Mouse (Mus musculus) urinary bladder, postnatal 25 days (tissue): Measurements from ENCODE around the gene Pskh1.

Experiments used
- DNase-seq: peaks from one replicate; pipeline ENCODE4 v3.0.0; 2022; ENCODE audit warnings: low spot score

Gene Pskh1

GRCm38 (mm10) chr8:105957813-105958212, 57.6 kb downstream of the Pskh1 start:
- no peak for DNase-seq

- DNase-seq: peak; percentile 76
These were observed 59.1 kb downstream of the Pskh1 start for GRCm38 (mm10) chr8:105959350-105959749.

- DNase-seq: no peak
These were observed 60.9 kb downstream of the Pskh1 start for GRCm38 (mm10) chr8:105961101-105961500.

GRCm38 (mm10) chr8:105961536-105961935, 61.3 kb downstream of the Pskh1 start:
- no peak for DNase-seq

GRCm38 (mm10) chr8:105964506-105965265, 64.4 kb downstream of the Pskh1 start:
- no peak for DNase-seq

GRCm38 (mm10) chr8:105965266-105965904, 65.1 kb downstream of the Pskh1 start:
- peak; percentile 48 for DNase-seq

- peak; percentile 72 for DNase-seq
These were observed 65.7 kb downstream of the Pskh1 start, which contains the start of gene Slc12a4 for GRCm38 (mm10) chr8:105965905-105966341. Gene Slc12a4, minus strand, starts transcription at chr8:105966097.

- no peak for DNase-seq
These were observed 66.6 kb downstream of the Pskh1 start for GRCm38 (mm10) chr8:105966692-105967311.

- no peak for DNase-seq
These were observed 69.1 kb downstream of the Pskh1 start for GRCm38 (mm10) chr8:105969367-105969766.

- DNase-seq: no peak
These were observed 70.9 kb downstream of the Pskh1 start for GRCm38 (mm10) chr8:105971019-105971720.

GRCm38 (mm10) chr8:105975363-105975762, 75.1 kb downstream of the Pskh1 start:
- no peak for DNase-seq

- no peak for DNase-seq
These were observed 79.1 kb downstream of the Pskh1 start, which contains the start of gene Dpep3 for GRCm38 (mm10) chr8:105979325-105979724. Gene Dpep3, minus strand, starts transcription at chr8:105979429.

GRCm38 (mm10) chr8:105981146-105981545, 80.9 kb downstream of the Pskh1 start:
- DNase-seq: no peak
